Mouse (Mus musculus): Measurements from ENCODE around the gene Sorcs3. TPM values are rescaled to one million over a fixed set of nuclear protein-coding genes. Genes with fewer than 3 reads are reported as not detected.

The Sorcs3 gene
- polyA plus RNA-seq, 1 experiment, result not detected

- Histone ChIP-seq H3K36me3 (ENCODE audit: control insufficient read depth, insufficient read depth) (no peaks in the 10 kb centered on the region), H3K27me3 (ENCODE audit: control insufficient read depth, insufficient read depth, insufficient read length) (no peaks in the 10 kb centered on the region), H3K4me3 (no peak overlapping the region), H3ac (ENCODE audit: control insufficient read depth, insufficient read length) (no peak overlapping the region), H3K79me2 (ENCODE audit: control insufficient read depth, insufficient read depth) (no peaks in the 10 kb centered on the region), H3K4me2 (ENCODE audit: low read depth) (no peak overlapping the region)
- TF ChIP-seq SRF (IDR thresholded peaks at IDR 0.05; ENCODE audit: control insufficient read depth, insufficient read length, low read depth) (no peak), MYOG (IDR thresholded peaks at IDR 0.05; ENCODE audit: control insufficient read depth in 1 of 3, insufficient read depth in 1 of 3, insufficient read length in 2 of 3, low read depth in 2 of 3) (no peak), POLR2A (IDR thresholded peaks at IDR 0.05; ENCODE audit: insufficient read length, low read depth) (no peak), MYOD1 (IDR thresholded peaks at IDR 0.05; ENCODE audit: control insufficient read depth in 1 of 3, insufficient read length in 2 of 3, low read depth in 2 of 3) (no peak), E2F4 (IDR thresholded peaks at IDR 0.05; ENCODE audit: insufficient read depth) (no peak), CEBPB (IDR thresholded peaks at IDR 0.05; ENCODE audit: insufficient read depth, poor library complexity, severe bottlenecking) (no peak), USF1 (IDR thresholded peaks at IDR 0.05; ENCODE audit: low read depth) (no peak), TCF3 (IDR thresholded peaks at IDR 0.05; ENCODE audit: insufficient read length, low read depth) (no peak), TCF12 (IDR thresholded peaks at IDR 0.05; ENCODE audit: insufficient read depth, poor library complexity, severe bottlenecking) (no peak), REST (IDR thresholded peaks at IDR 0.05; ENCODE audit: insufficient read depth, insufficient read length) (no peak), MAX (IDR thresholded peaks at IDR 0.05; ENCODE audit: low read depth) (no peak)
Measured at GRCm38 (mm10) chr19:48700111-48700658, 494.4 kb downstream of the Sorcs3 start.

GRCm38 (mm10) chr19:48703763-48704162 is 497.9 kb downstream of the Sorcs3 start:
- H3K27me3 ChIP-seq (ENCODE audit: control insufficient read depth, insufficient read depth, insufficient read length), result no peaks in the 10 kb centered on the region
- no peak overlapping the region for H3ac ChIP-seq (ENCODE audit: control insufficient read depth, insufficient read length)
- no peak overlapping the region for H3K4me2 ChIP-seq (ENCODE audit: low read depth)
- H3K79me2 ChIP-seq (ENCODE audit: control insufficient read depth, insufficient read depth), result no peaks in the 10 kb centered on the region
- TF ChIP-seq E2F4 (IDR thresholded peaks at IDR 0.05; ENCODE audit: insufficient read depth) (no peak), TCF3 (IDR thresholded peaks at IDR 0.05; ENCODE audit: insufficient read length, low read depth) (no peak), SRF (IDR thresholded peaks at IDR 0.05; ENCODE audit: control insufficient read depth, insufficient read length, low read depth) (no peak), MYOD1 (IDR thresholded peaks at IDR 0.05; ENCODE audit: control insufficient read depth in 1 of 3, insufficient read length in 2 of 3, low read depth in 2 of 3) (no peak), USF1 (IDR thresholded peaks at IDR 0.05; ENCODE audit: low read depth) (no peak), POLR2A (IDR thresholded peaks at IDR 0.05; ENCODE audit: insufficient read length, low read depth) (no peak), REST (IDR thresholded peaks at IDR 0.05; ENCODE audit: insufficient read depth, insufficient read length) (no peak), POLR2AphosphoS2 (IDR thresholded peaks at IDR 0.05; ENCODE audit: insufficient read length, low read depth) (no peak), CEBPB (IDR thresholded peaks at IDR 0.05; ENCODE audit: insufficient read depth, poor library complexity, severe bottlenecking) (no peak), MYOG (IDR thresholded peaks at IDR 0.05; ENCODE audit: control insufficient read depth in 1 of 3, insufficient read depth in 1 of 3, insufficient read length in 2 of 3, low read depth in 2 of 3) (no peak)
- no peak overlapping the region for H3K4me3 ChIP-seq
- H3K36me3 ChIP-seq (ENCODE audit: control insufficient read depth, insufficient read depth), result no peaks in the 10 kb centered on the region

- no peak for TF ChIP-seq E2F4 (IDR thresholded peaks at IDR 0.05; ENCODE audit: insufficient read depth)
- TF ChIP-seq MAX (IDR thresholded peaks at IDR 0.05; ENCODE audit: low read depth), result no peak
- no peak for TF ChIP-seq TCF12 (IDR thresholded peaks at IDR 0.05; ENCODE audit: insufficient read depth, poor library complexity, severe bottlenecking)
- no peak for TF ChIP-seq REST (IDR thresholded peaks at IDR 0.05; ENCODE audit: insufficient read depth, insufficient read length)
- TF ChIP-seq TCF3 (IDR thresholded peaks at IDR 0.05; ENCODE audit: insufficient read length, low read depth), result no peak
- no peak for TF ChIP-seq MYOD1 (IDR thresholded peaks at IDR 0.05; ENCODE audit: control insufficient read depth in 1 of 3, insufficient read length in 2 of 3, low read depth in 2 of 3)
- no peak for TF ChIP-seq CEBPB (IDR thresholded peaks at IDR 0.05; ENCODE audit: insufficient read depth, poor library complexity, severe bottlenecking)
- no peak for TF ChIP-seq MYOG (IDR thresholded peaks at IDR 0.05; ENCODE audit: control insufficient read depth in 1 of 3, insufficient read depth in 1 of 3, insufficient read length in 2 of 3, low read depth in 2 of 3)
- no peak for TF ChIP-seq USF1 (IDR thresholded peaks at IDR 0.05; ENCODE audit: low read depth)
- TF ChIP-seq POLR2AphosphoS2 (IDR thresholded peaks at IDR 0.05; ENCODE audit: insufficient read length, low read depth), result no peak
- TF ChIP-seq POLR2A (IDR thresholded peaks at IDR 0.05; ENCODE audit: insufficient read length, low read depth), result no peak
- no peak for TF ChIP-seq SRF (IDR thresholded peaks at IDR 0.05; ENCODE audit: control insufficient read depth, insufficient read length, low read depth)
- no peaks in the 10 kb centered on the region for H3K27me3 ChIP-seq (ENCODE audit: control insufficient read depth, insufficient read depth, insufficient read length)
- no peak overlapping the region for H3ac ChIP-seq (ENCODE audit: control insufficient read depth, insufficient read length)
- no peaks in the 10 kb centered on the region for H3K79me2 ChIP-seq (ENCODE audit: control insufficient read depth, insufficient read depth)
- H3K36me3 ChIP-seq (ENCODE audit: control insufficient read depth, insufficient read depth), result no peaks in the 10 kb centered on the region
- H3K4me2 ChIP-seq (ENCODE audit: low read depth), result no peak overlapping the region
- H3K4me3 ChIP-seq, result no peak overlapping the region
Measured at GRCm38 (mm10) chr19:48706267-48706923, 500.6 kb downstream of the Sorcs3 start.

- Histone ChIP-seq H3K4me2 (ENCODE audit: low read depth) (no peak overlapping the region), H3K4me3 (no peak overlapping the region), H3ac (ENCODE audit: control insufficient read depth, insufficient read length) (no peak overlapping the region), H3K79me2 (ENCODE audit: control insufficient read depth, insufficient read depth) (no peaks in the 10 kb centered on the region), H3K27me3 (ENCODE audit: control insufficient read depth, insufficient read depth, insufficient read length) (no peaks in the 10 kb centered on the region), H3K36me3 (ENCODE audit: control insufficient read depth, insufficient read depth) (no peaks in the 10 kb centered on the region)
- TF ChIP-seq MYOD1 (IDR thresholded peaks at IDR 0.05; ENCODE audit: control insufficient read depth in 1 of 3, insufficient read length in 2 of 3, low read depth in 2 of 3), result no peak
- TF ChIP-seq TCF3 (IDR thresholded peaks at IDR 0.05; ENCODE audit: insufficient read length, low read depth), result no peak
- TF ChIP-seq E2F4 (IDR thresholded peaks at IDR 0.05; ENCODE audit: insufficient read depth), result no peak
- TF ChIP-seq TCF12 (IDR thresholded peaks at IDR 0.05; ENCODE audit: insufficient read depth, poor library complexity, severe bottlenecking), result no peak
- no peak for TF ChIP-seq CEBPB (IDR thresholded peaks at IDR 0.05; ENCODE audit: insufficient read depth, poor library complexity, severe bottlenecking)
- no peak for TF ChIP-seq REST (IDR thresholded peaks at IDR 0.05; ENCODE audit: insufficient read depth, insufficient read length)
- TF ChIP-seq SRF (IDR thresholded peaks at IDR 0.05; ENCODE audit: control insufficient read depth, insufficient read length, low read depth), result no peak
- TF ChIP-seq USF1 (IDR thresholded peaks at IDR 0.05; ENCODE audit: low read depth), result no peak
- no peak for TF ChIP-seq MYOG (IDR thresholded peaks at IDR 0.05; ENCODE audit: control insufficient read depth in 1 of 3, insufficient read depth in 1 of 3, insufficient read length in 2 of 3, low read depth in 2 of 3)
- TF ChIP-seq MAX (IDR thresholded peaks at IDR 0.05; ENCODE audit: low read depth), result no peak
- TF ChIP-seq POLR2AphosphoS2 (IDR thresholded peaks at IDR 0.05; ENCODE audit: insufficient read length, low read depth), result no peak
- no peak for TF ChIP-seq POLR2A (IDR thresholded peaks at IDR 0.05; ENCODE audit: insufficient read length, low read depth)
Measured at GRCm38 (mm10) chr19:48706924-48707320, 501.1 kb downstream of the Sorcs3 start.
